Mouse (Mus musculus) neural tube, embryonic 10.5 days (tissue): ENCODE measurements around the gene Rbpjl.

ENCODE experiments used
- DNase-seq: peaks from one replicate; pipeline ENCODE4 v3.0.0-alpha.2; 2017; ENCODE audit warnings: low spot score; ENCODE audit errors: extremely low spot score

Rbpjl gene

GRCm38 (mm10) chr2:164389499-164389898 is 13.4 kb upstream of the Rbpjl start:
- DNase-seq = peak; percentile 91

GRCm38 (mm10) chr2:164393126-164393525 is 9.8 kb upstream of the Rbpjl start:
- DNase-seq = no peak

- DNase-seq = no peak
These were observed 6.9 kb upstream of the Rbpjl start for GRCm38 (mm10) chr2:164396076-164396475.

GRCm38 (mm10) chr2:164396911-164397310 is 6.0 kb upstream of the Rbpjl start:
- no peak for DNase-seq

- DNase-seq = no peak
These were observed 598 bp downstream of the Rbpjl start for GRCm38 (mm10) chr2:164403396-164404081.

- DNase-seq = peak; percentile 61
These were observed 1.4 kb downstream of the Rbpjl start for GRCm38 (mm10) chr2:164404082-164404990.

- no peak for DNase-seq
These were observed 2.1 kb downstream of the Rbpjl start, which contains the start of gene Matn4 for GRCm38 (mm10) chr2:164405060-164405459. TSS of gene Matn4 (minus strand) at chr2:164405160.

- DNase-seq = no peak
These were observed 2.6 kb downstream of the Rbpjl start for GRCm38 (mm10) chr2:164405519-164405918.

- peak; percentile 84 for DNase-seq
These were observed 4.8 kb downstream of the Rbpjl start for GRCm38 (mm10) chr2:164407708-164408107.

- no peak for DNase-seq
These were observed 11.2 kb downstream of the Rbpjl start for GRCm38 (mm10) chr2:164414167-164414566.

- no peak for DNase-seq
These were observed 11.6 kb downstream of the Rbpjl start for GRCm38 (mm10) chr2:164414581-164414980.

GRCm38 (mm10) chr2:164417198-164417597 is 14.3 kb downstream of the Rbpjl start:
- no peak for DNase-seq

- DNase-seq = no peak
These were observed 15.5 kb downstream of the Rbpjl start for GRCm38 (mm10) chr2:164418308-164418875.

- DNase-seq = no peak
These were observed 16.5 kb downstream of the Rbpjl start for GRCm38 (mm10) chr2:164419489-164419888.

GRCm38 (mm10) chr2:164421306-164421705 is 18.4 kb downstream of the Rbpjl start:
- no peak for DNase-seq

- no peak for DNase-seq
These were observed 19.0 kb downstream of the Rbpjl start for GRCm38 (mm10) chr2:164421979-164422378.

- no peak for DNase-seq
These were observed 19.9 kb downstream of the Rbpjl start for GRCm38 (mm10) chr2:164422675-164423393.

GRCm38 (mm10) chr2:164423464-164423863 is 20.5 kb downstream of the Rbpjl start:
- no peak for DNase-seq

- no peak for DNase-seq
These were observed 21.5 kb downstream of the Rbpjl start for GRCm38 (mm10) chr2:164424406-164424805.

GRCm38 (mm10) chr2:164425401-164425800 is 22.5 kb downstream of the Rbpjl start:
- no peak for DNase-seq

- no peak for DNase-seq
These were observed 23.2 kb downstream of the Rbpjl start for GRCm38 (mm10) chr2:164426121-164426520.
